Mouse (Mus musculus) small intestine, adult 2 months (tissue): ENCODE measurements around the gene Rad54l.

Experiments used
- CTCF ChIP-seq: fragments of 200-500 bp; IDR thresholded peaks from 2 replicates; pipeline ENCODE4 v1.5.1; 2012; ENCODE audit warnings: low read depth, mild to moderate bottlenecking, control low read depth, inconsistent platforms, low read length, moderate library complexity, mixed read lengths; ENCODE audit not compliant: insufficient replicate concordance, insufficient read length; ENCODE audit errors: extremely low read depth
- POLR2A ChIP-seq: fragments of 200-500 bp; IDR thresholded peaks from 2 replicates; pipeline ENCODE4 v1.6.1; 2012; ENCODE audit warnings: low read depth, mild to moderate bottlenecking, control low read depth, inconsistent platforms, low read length, moderate library complexity

GRCm38 (mm10) chr4:116169353-116169672, 45.8 kb upstream of the Rad54l start:
- no peak for TF ChIP-seq CTCF
- no peak for TF ChIP-seq POLR2A
